Mouse (Mus musculus) heart, adult 2 months (tissue): ENCODE data around the gene Vmn2r57.

Experiments
- CTCF ChIP-seq: fragments of 200-600 bp; IDR thresholded peaks from 2 replicates; pipeline ENCODE4 v1.8.1; 2022; ENCODE audit warnings: antibody characterized with exemption, mild to moderate bottlenecking, moderate library complexity
- POLR2A ChIP-seq: fragments of 200-500 bp; IDR thresholded peaks from 2 replicates; pipeline ENCODE4 v1.6.1; 2011; ENCODE audit warnings: mild to moderate bottlenecking, low read depth, low read length, control low read depth; ENCODE audit not compliant: insufficient read depth

DNA sequence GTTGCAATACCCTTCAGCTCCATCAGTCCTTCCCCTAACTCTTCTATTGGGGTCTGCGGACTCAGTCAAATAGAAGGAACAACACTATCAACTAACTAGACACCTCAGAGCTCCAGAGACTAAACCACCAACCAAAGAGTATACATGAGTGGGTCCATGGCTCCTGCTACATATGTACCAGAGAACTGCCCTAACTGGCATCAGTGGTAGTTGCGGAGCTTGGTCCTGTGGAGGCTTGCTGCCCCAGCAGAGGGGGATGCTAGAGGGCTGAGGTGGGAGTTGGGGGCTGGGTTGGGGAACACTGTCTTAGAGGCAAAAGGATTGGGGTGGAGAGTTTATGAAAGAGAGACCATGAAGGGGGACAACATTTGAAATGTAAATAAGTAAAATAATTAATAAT lies 49.4 kb upstream of the Vmn2r57 start:
- TF ChIP-seq CTCF: no peak
- no peak for TF ChIP-seq POLR2A
